Mouse (Mus musculus): ENCODE measurements around the gene Spindoc. TPM values are rescaled to one million over a fixed set of nuclear protein-coding genes. Genes with fewer than 3 reads are reported as not detected.
A peak's percentile ranks its signal among the peaks of the same experiment; 100 is the strongest.

The Spindoc gene
- polyA plus RNA-seq, 1 experiment from 2014 or later: 25.6 TPM

DNA sequence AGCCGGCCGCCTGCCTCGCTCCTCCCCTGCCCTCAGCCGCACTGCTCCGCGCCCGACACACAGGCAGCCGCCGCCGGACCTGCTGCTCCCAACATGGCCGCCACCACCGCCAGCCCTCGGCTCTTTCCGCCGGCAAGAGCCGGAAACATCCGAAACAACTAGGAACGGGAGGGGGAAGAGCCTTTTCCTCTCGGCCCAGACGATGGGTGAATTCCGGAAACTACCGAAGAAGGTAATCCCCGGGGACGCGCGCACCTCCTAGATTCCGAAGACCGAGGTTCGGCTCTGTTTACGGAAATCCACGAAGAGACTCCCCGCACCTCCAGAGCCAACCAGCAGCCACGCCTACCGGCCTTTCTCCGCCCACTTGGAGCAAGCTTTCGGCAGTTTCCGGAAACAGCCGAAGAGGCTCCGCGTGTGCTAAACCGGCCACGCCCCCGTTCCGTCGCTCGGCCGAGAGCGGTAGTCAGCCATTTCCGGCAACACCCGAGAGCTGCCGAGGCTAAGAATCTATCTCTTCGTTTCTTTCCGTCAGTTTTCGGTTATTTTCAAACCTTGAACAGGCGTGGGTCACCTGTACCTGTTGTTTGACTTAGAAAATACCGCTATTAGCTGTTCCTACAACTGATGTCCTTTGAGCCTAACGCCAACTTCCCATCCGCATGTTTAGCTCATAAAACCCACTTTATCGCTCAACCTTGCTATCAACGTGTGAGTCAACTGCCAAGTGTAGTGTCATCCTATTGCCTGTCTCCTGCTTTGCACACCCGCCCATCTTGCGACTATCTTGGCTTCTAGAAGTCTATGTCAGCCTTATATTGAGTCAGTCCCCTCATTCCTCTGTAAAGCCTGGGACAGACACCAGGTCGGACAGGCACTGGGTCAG lies 41.0 kb downstream of the Spindoc start, which contains the start of gene Mark2:
Gene Mark2 (minus strand): TSS at position 349 of the 886 bp plus-strand sequence.
- Histone ChIP-seq H3K4me1 (ENCODE audit: control insufficient read depth, insufficient read depth, low read length) (peaks cover 21% of the 10 kb centered on the region), H3K27me3 (ENCODE audit: control insufficient read depth, insufficient read depth, low read length) (no peaks in the 10 kb centered on the region), H3K27ac (ENCODE audit: low read depth, low read length) (peak within 1 kb of the TSS; percentile 84), H3K4me3 (ENCODE audit: low read depth, low read length) (peak within 1 kb of the TSS; percentile 81), H3K36me3 (ENCODE audit: control insufficient read depth, insufficient read depth, low read length) (no peaks in the 10 kb centered on the region), H3K4me2 (ENCODE audit: low read depth) (peak within 1 kb of the TSS; percentile 95), H3K9ac (ENCODE audit: low read length) (peak within 1 kb of the TSS; percentile 88), H3K9me3 (ENCODE audit: control insufficient read depth, low read length) (no peaks in the 10 kb centered on the region)
- DNase-seq (ENCODE audit: low spot score): peak; percentile 100
- peak; percentile 92 for ATAC-seq (ENCODE audit: insufficient read depth, low FRiP score, low TSS enrichment)
- 2% methylated on average over 63 of the region's 63 CpGs for WGBS

- Histone ChIP-seq H3K27me3 (ENCODE audit: control insufficient read depth, insufficient read depth, low read length) (no peaks in the 10 kb centered on the region), H3K4me3 (ENCODE audit: low read depth, low read length) (peak overlapping the region; percentile 81), H3K27ac (ENCODE audit: low read depth, low read length) (peak overlapping the region; percentile 84), H3K9me3 (ENCODE audit: control insufficient read depth, low read length) (no peaks in the 10 kb centered on the region), H3K4me1 (ENCODE audit: control insufficient read depth, insufficient read depth, low read length) (peaks cover 21% of the 10 kb centered on the region), H3K4me2 (ENCODE audit: low read depth) (peak overlapping the region; percentile 95), H3K36me3 (ENCODE audit: control insufficient read depth, insufficient read depth, low read length) (no peaks in the 10 kb centered on the region), H3K9ac (ENCODE audit: low read length) (peak overlapping the region; percentile 88)
- WGBS: 2% methylated on average over 32 of the region's 46 CpGs
- peak; percentile 28 for ATAC-seq (ENCODE audit: insufficient read depth, low FRiP score, low TSS enrichment)
- DNase-seq (ENCODE audit: low spot score): peak; percentile 49
Observed at GRCm38 (mm10) chr19:7340780-7341475, 41.9 kb downstream of the Spindoc start.

DNA sequence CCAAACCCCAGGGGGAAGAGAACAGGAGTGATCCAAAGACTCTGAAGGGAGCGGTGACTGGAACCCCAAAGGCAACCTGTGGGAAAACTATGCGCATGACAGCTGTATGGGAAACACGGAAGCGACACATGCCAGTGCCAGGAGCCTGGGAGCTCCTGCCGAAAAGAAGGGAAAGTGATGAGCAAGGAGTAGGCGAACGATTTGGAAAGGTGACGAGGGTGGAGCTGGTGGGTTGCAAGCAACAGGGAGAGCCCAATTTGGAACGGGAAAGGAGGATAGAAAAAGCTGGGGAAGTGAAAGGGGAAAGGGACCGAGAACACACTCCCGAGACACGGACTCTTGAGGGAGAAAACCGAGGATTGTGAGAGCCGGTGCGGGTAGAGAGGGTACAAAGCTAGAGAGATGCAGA lies 42.4 kb downstream of the Spindoc start:
- Histone ChIP-seq H3K4me2 (ENCODE audit: low read depth) (peak overlapping the region; percentile 95), H3K27me3 (ENCODE audit: control insufficient read depth, insufficient read depth, low read length) (no peaks in the 10 kb centered on the region), H3K4me1 (ENCODE audit: control insufficient read depth, insufficient read depth, low read length) (peaks cover 21% of the 10 kb centered on the region), H3K36me3 (ENCODE audit: control insufficient read depth, insufficient read depth, low read length) (no peaks in the 10 kb centered on the region), H3K4me3 (ENCODE audit: low read depth, low read length) (peak overlapping the region; percentile 81), H3K9me3 (ENCODE audit: control insufficient read depth, low read length) (no peaks in the 10 kb centered on the region), H3K9ac (ENCODE audit: low read length) (peak overlapping the region; percentile 88), H3K27ac (ENCODE audit: low read depth, low read length) (no peak overlapping the region)
- peak; percentile 32 for DNase-seq (ENCODE audit: low spot score)
- 2% methylated on average over 15 of the region's 15 CpGs for WGBS
- ATAC-seq (ENCODE audit: insufficient read depth, low FRiP score, low TSS enrichment): no peak

- H3K4me1 ChIP-seq (ENCODE audit: control insufficient read depth, insufficient read depth, low read length): peaks cover 21% of the 10 kb centered on the region
- H3K9me3 ChIP-seq (ENCODE audit: control insufficient read depth, low read length): no peaks in the 10 kb centered on the region
- H3K4me3 ChIP-seq (ENCODE audit: low read depth, low read length): peak overlapping the region; percentile 81
- DNase-seq (ENCODE audit: low spot score) (no peak), ATAC-seq (ENCODE audit: insufficient read depth, low FRiP score, low TSS enrichment) (no peak)
- peak overlapping the region; percentile 95 for H3K4me2 ChIP-seq (ENCODE audit: low read depth)
- H3K27ac ChIP-seq (ENCODE audit: low read depth, low read length): no peak overlapping the region
- H3K9ac ChIP-seq (ENCODE audit: low read length): peak overlapping the region; percentile 88
- no peaks in the 10 kb centered on the region for H3K27me3 ChIP-seq (ENCODE audit: control insufficient read depth, insufficient read depth, low read length)
- no peaks in the 10 kb centered on the region for H3K36me3 ChIP-seq (ENCODE audit: control insufficient read depth, insufficient read depth, low read length)
- 45% methylated on average over 4 of the region's 4 CpGs for WGBS
Observed at GRCm38 (mm10) chr19:7339867-7340266, 42.9 kb downstream of the Spindoc start.

- no peaks in the 10 kb centered on the region for H3K36me3 ChIP-seq (ENCODE audit: control insufficient read depth, insufficient read depth, low read length)
- peaks cover 21% of the 10 kb centered on the region for H3K4me1 ChIP-seq (ENCODE audit: control insufficient read depth, insufficient read depth, low read length)
- H3K4me3 ChIP-seq (ENCODE audit: low read depth, low read length): peak overlapping the region; percentile 81
- no peaks in the 10 kb centered on the region for H3K9me3 ChIP-seq (ENCODE audit: control insufficient read depth, low read length)
- no peak overlapping the region for H3K27ac ChIP-seq (ENCODE audit: low read depth, low read length)
- no peaks in the 10 kb centered on the region for H3K27me3 ChIP-seq (ENCODE audit: control insufficient read depth, insufficient read depth, low read length)
- H3K4me2 ChIP-seq (ENCODE audit: low read depth): peak overlapping the region; percentile 95
- 73% methylated on average over 5 of the region's 5 CpGs for WGBS
- ATAC-seq (ENCODE audit: insufficient read depth, low FRiP score, low TSS enrichment): no peak
- H3K9ac ChIP-seq (ENCODE audit: low read length): peak overlapping the region; percentile 39
- DNase-seq (ENCODE audit: low spot score): no peak
Observed at GRCm38 (mm10) chr19:7339026-7339425, 43.8 kb downstream of the Spindoc start.

GRCm38 (mm10) chr19:7337781-7338342 lies 44.9 kb downstream of the Spindoc start:
- Histone ChIP-seq H3K27ac (ENCODE audit: low read depth, low read length) (no peak overlapping the region), H3K9ac (ENCODE audit: low read length) (no peak overlapping the region), H3K4me3 (ENCODE audit: low read depth, low read length) (no peak overlapping the region), H3K4me1 (ENCODE audit: control insufficient read depth, insufficient read depth, low read length) (peaks cover 21% of the 10 kb centered on the region), H3K4me2 (ENCODE audit: low read depth) (no peak overlapping the region), H3K9me3 (ENCODE audit: control insufficient read depth, low read length) (no peaks in the 10 kb centered on the region), H3K27me3 (ENCODE audit: control insufficient read depth, insufficient read depth, low read length) (no peaks in the 10 kb centered on the region), H3K36me3 (ENCODE audit: control insufficient read depth, insufficient read depth, low read length) (no peaks in the 10 kb centered on the region)
- WGBS: 90% methylated on average over 2 of the region's 2 CpGs
- DNase-seq (ENCODE audit: low spot score) (no peak), ATAC-seq (ENCODE audit: insufficient read depth, low FRiP score, low TSS enrichment) (no peak)

DNA sequence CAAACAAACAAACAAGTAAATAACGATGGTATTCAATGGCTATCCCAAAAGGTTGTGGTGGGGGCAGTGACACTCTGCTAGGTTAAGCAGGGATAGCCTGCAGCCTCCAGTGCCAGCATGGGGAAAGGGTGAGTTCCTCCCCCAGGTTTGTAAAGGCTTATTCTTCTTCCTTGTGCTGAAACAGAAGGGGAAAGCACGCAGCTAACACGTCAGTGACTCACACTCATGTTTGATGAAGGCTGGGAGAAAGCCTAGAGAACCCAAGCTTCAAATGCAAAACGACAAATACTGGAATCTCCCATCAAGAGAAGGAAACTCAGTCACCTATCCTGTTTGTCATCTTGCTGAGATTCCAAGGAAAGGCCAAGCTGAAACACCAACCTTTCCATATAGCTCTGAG lies 47.1 kb downstream of the Spindoc start:
- 74% methylated on average over 4 of the region's 4 CpGs for WGBS
- H3K36me3 ChIP-seq (ENCODE audit: control insufficient read depth, insufficient read depth, low read length): no peaks in the 10 kb centered on the region

GRCm38 (mm10) chr19:7334049-7334448 lies 48.7 kb downstream of the Spindoc start:
- H3K4me2 ChIP-seq (ENCODE audit: low read depth): no peak overlapping the region
- H3K4me1 ChIP-seq (ENCODE audit: control insufficient read depth, insufficient read depth, low read length): peaks cover 4% of the 10 kb centered on the region
- H3K27ac ChIP-seq (ENCODE audit: low read depth, low read length): no peak overlapping the region
- no peaks in the 10 kb centered on the region for H3K9me3 ChIP-seq (ENCODE audit: control insufficient read depth, low read length)
- ATAC-seq (ENCODE audit: insufficient read depth, low FRiP score, low TSS enrichment): no peak
- DNase-seq (ENCODE audit: low spot score): no peak
- no peak overlapping the region for H3K9ac ChIP-seq (ENCODE audit: low read length)
- 80% methylated on average over 2 of the region's 2 CpGs for WGBS
- H3K36me3 ChIP-seq (ENCODE audit: control insufficient read depth, insufficient read depth, low read length): no peaks in the 10 kb centered on the region
- no peaks in the 10 kb centered on the region for H3K27me3 ChIP-seq (ENCODE audit: control insufficient read depth, insufficient read depth, low read length)
- H3K4me3 ChIP-seq (ENCODE audit: low read depth, low read length): no peak overlapping the region

More for the DNA sequence above, 47.1 kb downstream of the Spindoc start:
- Histone ChIP-seq H3K27me3 (ENCODE audit: control insufficient read depth, insufficient read depth, low read length) (no peaks in the 10 kb centered on the region), H3K4me3 (ENCODE audit: low read depth, low read length) (no peak overlapping the region), H3K9ac (ENCODE audit: low read length) (no peak overlapping the region), H3K4me1 (ENCODE audit: control insufficient read depth, insufficient read depth, low read length) (peaks cover 18% of the 10 kb centered on the region), H3K27ac (ENCODE audit: low read depth, low read length) (no peak overlapping the region), H3K4me2 (ENCODE audit: low read depth) (no peak overlapping the region), H3K9me3 (ENCODE audit: control insufficient read depth, low read length) (no peaks in the 10 kb centered on the region)
- DNase-seq (ENCODE audit: low spot score) (no peak), ATAC-seq (ENCODE audit: insufficient read depth, low FRiP score, low TSS enrichment) (no peak)
